Mouse (Mus musculus) limb, embryonic 15.5 days (tissue): Measurements from ENCODE around the gene Armc12. TPM values are rescaled to one million over a fixed set of nuclear protein-coding genes. Genes with fewer than 3 reads are reported as not detected.

Experiments used
- ATAC-seq: fragments of 200-750 bp; cut with Nextera tagmentation; 2 replicates; pipeline ENCODE4 v1.8.0; 2017; ENCODE audit warnings: low read depth, moderate TSS enrichment; ENCODE audit not compliant: insufficient number of reproducible peaks, low FRiP score, low TSS enrichment
- H3K27ac ChIP-seq: fragments of 300-500 bp; sonication (generic); 2 replicates; pipeline ENCODE4 v1.5.1; 2015; ENCODE audit warnings: moderate library complexity, mild to moderate bottlenecking, inconsistent platforms
- H3K27me3 ChIP-seq: fragments of 300-500 bp; sonication (generic); 2 replicates; pipeline ENCODE4 v1.6.1; 2015; ENCODE audit warnings: inconsistent platforms
- H3K36me3 ChIP-seq: fragments of 300-500 bp; sonication (generic); 2 replicates; pipeline ENCODE4 v1.6.1; 2015; ENCODE audit warnings: inconsistent platforms
- H3K4me1 ChIP-seq: fragments of 300-500 bp; sonication (generic); 2 replicates; pipeline ENCODE4 v1.6.1; 2015; ENCODE audit warnings: inconsistent platforms
- H3K4me2 ChIP-seq: fragments of 300-500 bp; sonication (generic); 2 replicates; pipeline ENCODE4 v1.6.1; 2015; ENCODE audit warnings: mild to moderate bottlenecking, inconsistent platforms
- H3K4me3 ChIP-seq: fragments of 300-500 bp; sonication (generic); 2 replicates; pipeline ENCODE4 v1.5.1; 2015; ENCODE audit warnings: mild to moderate bottlenecking, inconsistent platforms
- H3K9ac ChIP-seq: fragments of 300-500 bp; sonication (generic); 2 replicates; pipeline ENCODE4 v1.6.1; 2015; ENCODE audit warnings: inconsistent platforms
- H3K9me3 ChIP-seq: fragments of 300-500 bp; sonication (generic); 2 replicates; pipeline ENCODE4 v1.6.1; 2016; ENCODE audit warnings: inconsistent platforms
- WGBS: fragments of 180-500 bp; shearing (Covaris S2); methylation state at CpG from one replicate; pipeline ENCODE4 v1.1.7; 2015; 5-methylcytosine and 5-hydroxymethylcytosine counted together
- polyA plus RNA-seq: library from polyadenylated mRNA; unstranded; fragments of >200 nt; fragmentation: Nextera tagmentation; extraction: Ambion mirVana; gene quantifications from 2 replicates; pipeline ENCODE4 v1.2.1, GENCODE M21; 2015

Armc12 gene
- polyA plus RNA-seq, 1 experiment from 2014 or later = not detected

DNA sequence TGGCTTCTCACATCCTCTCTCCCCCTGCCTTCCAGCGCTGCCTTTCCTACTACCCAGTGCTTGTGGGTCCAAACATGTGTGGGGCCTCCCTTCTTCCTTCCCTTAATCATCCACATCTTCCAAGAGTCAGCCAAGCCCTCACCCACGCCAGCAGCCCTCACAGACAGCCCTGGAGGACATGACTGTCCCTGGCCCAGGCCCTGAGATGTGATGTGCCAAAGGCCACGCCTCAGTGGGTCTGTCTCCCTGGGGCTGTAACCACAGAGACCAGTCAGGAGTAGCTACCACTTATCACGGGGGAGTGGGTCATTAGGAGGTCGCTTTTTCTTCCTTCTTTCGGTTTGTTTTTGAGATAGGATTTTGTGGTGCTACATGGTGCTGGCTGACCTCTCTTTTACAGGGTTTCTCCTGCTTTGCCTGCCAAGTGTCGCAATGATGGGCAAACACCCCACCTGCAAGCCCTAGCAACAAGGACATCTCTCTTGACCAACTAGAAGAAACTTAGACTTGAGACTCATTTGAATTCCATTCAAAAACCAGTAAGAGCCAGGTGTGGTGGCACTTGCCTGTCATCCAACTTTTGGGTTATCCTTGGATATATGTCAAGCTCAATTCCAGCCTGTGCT, 28.3 kb upstream of the Armc12 start:
- no peak overlapping the region for H3K4me3 ChIP-seq
- H3K4me1 ChIP-seq = peaks cover 9% of the 10 kb centered on the region
- H3K27ac ChIP-seq = no peak overlapping the region
- H3K9ac ChIP-seq = no peak overlapping the region
- 57% methylated on average over 7 of the region's 7 CpGs for WGBS
- no peak for ATAC-seq
- no peaks in the 10 kb centered on the region for H3K36me3 ChIP-seq
- no peak overlapping the region for H3K4me2 ChIP-seq
- no peaks in the 10 kb centered on the region for H3K9me3 ChIP-seq
- H3K27me3 ChIP-seq = no peaks in the 10 kb centered on the region

DNA sequence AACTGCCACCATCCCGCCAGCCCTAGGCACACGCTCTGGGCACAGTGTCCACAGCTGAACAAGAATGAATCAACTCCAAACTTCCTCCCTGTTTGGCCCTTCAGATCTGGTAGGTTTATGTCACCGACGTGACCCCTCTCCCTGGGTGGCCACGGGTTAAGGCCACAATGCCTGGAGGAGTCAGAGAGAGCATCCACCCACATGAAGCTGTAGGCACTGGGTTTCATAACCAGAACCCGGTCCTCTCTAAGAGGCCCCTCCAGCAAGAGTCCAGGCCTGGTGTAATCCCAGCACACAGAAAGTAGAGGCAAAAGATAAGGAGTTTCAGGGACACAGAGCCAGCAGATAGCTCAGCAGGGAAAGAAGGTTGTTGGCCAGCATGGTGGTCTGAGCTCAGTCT, 26.4 kb upstream of the Armc12 start:
- no peak overlapping the region for H3K4me3 ChIP-seq
- no peak overlapping the region for H3K27ac ChIP-seq
- no peaks in the 10 kb centered on the region for H3K9me3 ChIP-seq
- WGBS = 82% methylated on average over 6 of the region's 6 CpGs
- no peak overlapping the region for H3K4me2 ChIP-seq
- no peak overlapping the region for H3K9ac ChIP-seq
- no peaks in the 10 kb centered on the region for H3K36me3 ChIP-seq
- H3K4me1 ChIP-seq = peaks cover 12% of the 10 kb centered on the region
- no peak for ATAC-seq
- no peaks in the 10 kb centered on the region for H3K27me3 ChIP-seq

- H3K9me3 ChIP-seq = no peaks in the 10 kb centered on the region
- H3K9ac ChIP-seq = no peak overlapping the region
- H3K36me3 ChIP-seq = no peaks in the 10 kb centered on the region
- no peak overlapping the region for H3K4me3 ChIP-seq
- no peak for ATAC-seq
- H3K4me1 ChIP-seq = peaks cover 17% of the 10 kb centered on the region
- no peak overlapping the region for H3K27ac ChIP-seq
- H3K27me3 ChIP-seq = no peaks in the 10 kb centered on the region
- WGBS = 77% methylated on average over 4 of the region's 4 CpGs
- no peak overlapping the region for H3K4me2 ChIP-seq
Measured at GRCm38 (mm10) chr17:28505591-28505990, 25.0 kb upstream of the Armc12 start.

- peaks cover 26% of the 10 kb centered on the region for H3K4me1 ChIP-seq
- H3K9me3 ChIP-seq = no peaks in the 10 kb centered on the region
- H3K4me3 ChIP-seq = no peak overlapping the region
- no peak overlapping the region for H3K9ac ChIP-seq
- H3K27me3 ChIP-seq = no peaks in the 10 kb centered on the region
- H3K4me2 ChIP-seq = no peak overlapping the region
- H3K27ac ChIP-seq = peak overlapping the region; percentile 2; the same call in 1 of the 2 replicates
- H3K36me3 ChIP-seq = no peaks in the 10 kb centered on the region
- WGBS = 20% methylated on average over 5 of the region's 5 CpGs
- ATAC-seq = no peak
Measured at GRCm38 (mm10) chr17:28506895-28507294, 23.7 kb upstream of the Armc12 start.

DNA sequence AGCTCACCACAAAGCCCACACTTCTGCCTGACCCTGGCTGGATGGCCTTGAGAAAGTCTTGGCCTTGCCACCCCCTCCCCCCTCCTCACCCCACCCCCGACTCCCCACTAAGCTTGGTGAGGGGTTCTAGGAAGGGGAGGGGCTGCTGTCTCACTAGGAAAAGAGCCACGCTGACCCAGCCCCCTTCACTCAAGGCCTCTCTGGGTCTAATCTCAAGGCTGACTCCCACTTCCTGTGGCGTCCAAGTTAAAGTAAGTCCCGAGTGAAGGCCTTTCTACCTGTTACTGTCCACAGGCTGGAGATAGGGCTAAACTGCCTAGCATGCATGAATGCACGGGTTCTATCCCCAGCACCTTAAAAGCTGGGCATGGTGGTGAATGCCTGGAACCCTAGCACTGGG, 23.1 kb upstream of the Armc12 start:
- Histone ChIP-seq H3K9ac (no peak overlapping the region), H3K4me2 (no peak overlapping the region), H3K9me3 (no peaks in the 10 kb centered on the region), H3K36me3 (no peaks in the 10 kb centered on the region), H3K27ac (peak overlapping the region; percentile 2; the same call in 1 of the 2 replicates), H3K4me3 (no peak overlapping the region), H3K27me3 (no peaks in the 10 kb centered on the region), H3K4me1 (peaks cover 32% of the 10 kb centered on the region)
- 35% methylated on average over 5 of the region's 5 CpGs for WGBS
- ATAC-seq = no peak

DNA sequence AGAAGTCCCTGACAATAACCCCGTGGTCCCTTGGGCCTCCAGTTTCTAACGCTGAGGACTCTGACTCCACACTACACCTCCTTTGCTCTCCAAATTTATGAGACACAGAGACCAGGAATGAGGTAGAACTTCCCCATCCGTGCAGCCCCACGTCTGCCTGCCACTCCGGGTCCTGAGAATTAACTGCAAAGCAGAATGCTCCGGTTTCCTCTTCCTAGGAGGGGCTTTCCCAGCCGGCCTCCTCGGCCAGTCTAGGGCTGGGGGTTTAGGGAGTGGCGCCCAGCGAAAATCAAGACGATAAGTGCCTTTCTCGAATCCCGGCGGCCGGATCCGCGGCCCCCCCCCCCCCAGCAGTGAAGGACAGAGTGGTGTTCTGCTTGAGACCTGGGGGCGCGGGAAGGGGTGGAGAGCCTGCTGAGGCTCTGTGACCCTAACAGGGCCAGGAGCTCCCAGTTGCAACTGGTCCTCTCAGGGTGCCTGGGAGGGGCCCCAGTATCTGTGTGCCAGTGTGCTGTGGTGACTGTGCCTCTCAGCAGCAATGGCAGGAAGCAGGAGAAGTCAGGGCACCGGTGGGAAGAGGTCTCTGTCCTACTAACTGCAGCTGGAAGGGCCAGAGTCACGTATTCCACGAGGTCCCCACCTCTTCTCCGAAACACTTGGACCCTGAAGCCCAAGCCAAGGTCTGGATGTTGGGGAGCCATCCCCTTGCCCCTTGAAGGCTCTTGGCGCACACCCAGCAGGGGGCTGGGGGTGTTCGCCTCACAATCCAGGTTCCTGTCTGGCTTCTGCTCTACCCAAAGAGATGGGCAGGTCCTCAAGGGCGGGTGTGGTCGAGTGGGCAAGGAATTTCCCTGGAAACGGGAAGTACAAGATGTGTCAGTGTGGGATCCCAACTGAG, 19.9 kb upstream of the Armc12 start:
- H3K9ac ChIP-seq = peak overlapping the region; percentile 39; the same call in 1 of the 2 replicates
- peak overlapping the region; percentile 22 for H3K4me3 ChIP-seq
- peak overlapping the region; percentile 41 for H3K4me2 ChIP-seq
- H3K9me3 ChIP-seq = no peaks in the 10 kb centered on the region
- H3K27me3 ChIP-seq = no peaks in the 10 kb centered on the region
- no peaks in the 10 kb centered on the region for H3K36me3 ChIP-seq
- no peak for ATAC-seq
- H3K27ac ChIP-seq = peak overlapping the region; percentile 61
- H3K4me1 ChIP-seq = peaks cover 45% of the 10 kb centered on the region
- WGBS = 5% methylated on average over 28 of the region's 28 CpGs

DNA sequence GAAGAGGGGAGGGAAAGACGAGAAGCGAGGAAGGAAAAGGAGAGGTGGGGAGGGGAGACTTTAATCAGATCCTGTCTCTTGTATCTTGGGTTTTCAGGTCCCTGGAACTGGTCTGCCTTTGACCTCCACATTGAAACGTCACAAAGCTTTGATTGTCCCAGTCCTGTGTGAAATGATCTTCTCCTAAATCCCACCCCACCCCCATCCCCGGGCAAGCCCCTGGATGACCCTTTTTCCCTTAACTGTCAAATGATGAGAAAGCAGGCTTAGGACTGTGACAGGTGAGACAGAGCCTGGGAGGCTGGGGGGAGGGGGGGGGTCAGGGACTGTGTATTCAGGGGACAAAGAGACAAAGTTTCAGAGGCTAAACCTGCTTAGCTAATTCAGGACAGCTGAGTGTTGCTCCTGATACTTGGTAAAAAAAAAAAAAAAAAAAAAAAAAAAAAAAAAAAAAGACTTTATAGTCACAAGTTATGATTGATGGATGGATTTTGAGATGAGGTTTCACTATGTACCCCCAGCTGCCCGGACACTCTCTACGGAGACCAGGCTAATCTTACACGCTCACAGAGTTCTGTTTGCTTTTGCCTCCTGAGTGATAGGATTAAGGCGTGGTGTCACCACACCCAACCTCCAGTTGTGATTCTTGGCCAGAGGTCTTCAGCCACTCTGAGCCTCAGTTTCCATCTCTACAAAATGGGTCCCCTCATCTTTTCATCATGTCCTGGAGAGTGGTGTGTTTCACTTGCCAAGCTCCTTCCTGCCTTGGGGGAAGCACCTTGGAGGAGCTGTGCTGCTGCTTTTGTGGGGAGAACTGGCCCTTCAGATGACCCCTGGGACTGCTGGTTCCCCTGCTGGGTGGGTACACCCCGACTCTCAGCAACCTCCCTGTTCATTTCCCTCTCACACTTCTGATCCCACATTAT, 18.7 kb upstream of the Armc12 start:
- Histone ChIP-seq H3K4me3 (no peak overlapping the region), H3K9ac (no peak overlapping the region), H3K4me2 (no peak overlapping the region), H3K4me1 (peaks cover 46% of the 10 kb centered on the region), H3K9me3 (no peaks in the 10 kb centered on the region), H3K27me3 (no peaks in the 10 kb centered on the region), H3K27ac (peak overlapping the region; percentile 22; the same call in 1 of the 2 replicates), H3K36me3 (no peaks in the 10 kb centered on the region)
- no peak for ATAC-seq
- 42% methylated on average over 9 of the region's 9 CpGs for WGBS

DNA sequence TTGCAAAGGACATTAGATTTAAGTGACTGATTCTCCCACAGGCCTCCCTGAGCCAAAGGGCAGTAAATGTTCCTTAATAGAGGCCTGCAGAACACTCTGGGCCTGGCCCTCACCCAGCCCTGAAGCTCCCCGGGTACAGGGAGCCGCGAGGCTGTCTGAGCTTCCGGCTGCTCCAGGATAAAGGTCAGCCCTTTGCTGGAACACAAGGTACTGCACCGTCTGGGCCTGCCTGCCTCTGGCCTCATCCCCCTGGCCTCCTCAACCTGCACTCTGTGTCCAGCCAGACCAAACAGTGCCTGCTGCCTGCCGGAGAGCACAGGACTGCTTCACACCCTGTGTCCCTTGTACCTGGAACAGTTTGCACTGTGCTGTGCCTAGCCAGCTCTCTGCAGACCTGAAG, 17.9 kb upstream of the Armc12 start:
- Histone ChIP-seq H3K36me3 (no peaks in the 10 kb centered on the region), H3K27me3 (no peaks in the 10 kb centered on the region), H3K4me1 (peaks cover 47% of the 10 kb centered on the region), H3K4me3 (no peak overlapping the region), H3K9ac (no peak overlapping the region), H3K27ac (peak overlapping the region; percentile 22; the same call in 1 of the 2 replicates), H3K9me3 (no peaks in the 10 kb centered on the region), H3K4me2 (no peak overlapping the region)
- no peak for ATAC-seq
- WGBS = 39% methylated on average over 6 of the region's 6 CpGs

- Histone ChIP-seq H3K36me3 (no peaks in the 10 kb centered on the region), H3K4me1 (peaks cover 53% of the 10 kb centered on the region), H3K27ac (no peak overlapping the region), H3K4me2 (no peak overlapping the region), H3K9ac (no peak overlapping the region), H3K4me3 (no peak overlapping the region), H3K9me3 (no peaks in the 10 kb centered on the region), H3K27me3 (no peaks in the 10 kb centered on the region)
- ATAC-seq = no peak
- 64% methylated on average over 1 of the region's 1 CpGs for WGBS
Measured at GRCm38 (mm10) chr17:28513337-28513736, 17.3 kb upstream of the Armc12 start.

GRCm38 (mm10) chr17:28513844-28514243, 16.8 kb upstream of the Armc12 start:
- ATAC-seq = no peak
- peaks cover 58% of the 10 kb centered on the region for H3K4me1 ChIP-seq
- no peaks in the 10 kb centered on the region for H3K36me3 ChIP-seq
- H3K9ac ChIP-seq = no peak overlapping the region
- H3K27me3 ChIP-seq = no peaks in the 10 kb centered on the region
- H3K9me3 ChIP-seq = no peaks in the 10 kb centered on the region
- 58% methylated on average over 7 of the region's 7 CpGs for WGBS
- no peak overlapping the region for H3K4me2 ChIP-seq
- no peak overlapping the region; the same call in 1 of the 2 replicates for H3K27ac ChIP-seq
- H3K4me3 ChIP-seq = no peak overlapping the region

- peaks cover 62% of the 10 kb centered on the region for H3K4me1 ChIP-seq
- no peak for ATAC-seq
- WGBS = 76% methylated on average over 5 of the region's 5 CpGs
- no peak overlapping the region for H3K4me2 ChIP-seq
- H3K4me3 ChIP-seq = no peak overlapping the region
- H3K36me3 ChIP-seq = no peaks in the 10 kb centered on the region
- no peaks in the 10 kb centered on the region for H3K9me3 ChIP-seq
- H3K27me3 ChIP-seq = no peaks in the 10 kb centered on the region
- H3K9ac ChIP-seq = no peak overlapping the region
- H3K27ac ChIP-seq = no peak overlapping the region
Measured at GRCm38 (mm10) chr17:28514555-28514954, 16.1 kb upstream of the Armc12 start.
